Mouse (Mus musculus): ENCODE measurements around the gene Olfr1342.

The Olfr1342 gene

DNA sequence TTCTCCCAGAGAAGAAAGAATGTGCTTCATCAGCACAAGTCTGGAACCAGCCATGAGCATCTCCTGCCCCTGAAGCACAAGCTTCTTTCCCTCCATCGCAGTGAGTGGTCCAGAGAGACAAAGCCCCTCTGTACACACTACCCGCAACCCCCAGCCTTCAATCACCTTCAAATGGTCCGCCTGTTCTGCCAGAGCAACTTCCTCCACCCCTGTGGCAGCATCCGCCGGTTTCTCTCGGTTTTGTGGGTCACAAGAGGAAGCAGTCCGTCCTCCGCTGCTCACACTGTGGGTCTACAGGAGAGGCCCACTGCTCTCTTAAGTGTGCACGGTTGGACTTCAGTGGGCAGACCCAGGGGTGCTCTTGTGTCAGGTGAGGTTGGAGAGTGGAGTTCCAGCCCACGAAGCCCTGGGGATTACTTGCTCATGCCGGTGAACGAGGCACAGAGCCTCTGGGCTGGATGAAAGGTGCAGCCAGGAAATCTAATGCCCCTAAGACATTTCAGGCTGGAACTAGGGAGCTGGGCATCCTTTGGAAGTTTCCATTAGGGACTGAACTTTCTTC lies at the start of gene Olfr1342:
Gene Olfr1342 (minus strand): TSS at position 345 of the 562 bp plus-strand sequence.
- no peak for ATAC-seq (ENCODE audit: low TSS enrichment)

DNA sequence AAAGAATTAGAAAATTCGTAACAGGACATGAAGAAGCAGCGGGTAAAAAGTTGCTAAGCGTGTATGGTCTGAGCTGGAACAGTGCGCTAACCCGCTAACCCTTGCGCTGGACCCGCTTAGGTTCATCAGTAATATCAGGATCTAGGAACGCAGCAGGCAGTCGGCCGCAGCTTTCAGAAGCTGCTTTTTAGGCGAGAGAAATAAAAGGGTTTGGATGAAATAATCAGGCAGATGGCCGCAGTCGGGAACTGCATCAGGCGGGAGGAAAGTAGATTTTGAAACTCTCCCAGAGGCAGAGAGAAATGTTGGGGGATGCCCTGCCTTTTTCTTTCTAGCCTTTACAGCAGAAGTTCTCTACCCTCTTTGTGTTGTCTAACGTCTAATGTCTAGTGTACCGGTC lies 49.3 kb upstream of the Olfr1342 start:
- ATAC-seq (ENCODE audit: low TSS enrichment) = no peak

- ATAC-seq (ENCODE audit: low TSS enrichment) = no peak
Measured at GRCm38 (mm10) chr4:118740988-118741698, 48.6 kb upstream of the Olfr1342 start.

DNA sequence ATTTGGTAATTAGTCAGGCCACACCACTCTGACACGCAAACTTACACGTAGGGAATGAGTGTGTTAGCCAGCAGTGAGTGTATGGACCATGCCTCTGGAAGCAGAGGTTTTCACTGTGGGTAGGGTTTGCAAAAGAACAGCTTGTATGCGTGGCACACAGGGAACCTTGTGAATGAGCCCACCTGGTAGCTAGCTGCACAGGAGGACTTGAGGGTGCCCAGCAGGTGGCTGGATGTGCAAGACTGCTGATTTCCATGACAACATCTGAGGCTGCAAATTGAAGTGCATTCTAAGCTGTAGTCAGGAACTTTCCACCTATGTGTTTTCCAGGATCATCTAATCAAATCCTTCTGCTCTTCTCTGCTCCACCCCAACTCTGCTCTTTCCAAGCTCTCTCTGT lies 47.0 kb upstream of the Olfr1342 start:
- ATAC-seq (ENCODE audit: low TSS enrichment) = no peak

- ATAC-seq (ENCODE audit: low TSS enrichment) = no peak
Measured at GRCm38 (mm10) chr4:118731875-118732274, 39.3 kb upstream of the Olfr1342 start, which contains the start of gene Olfr1339. Gene Olfr1339 (plus strand): TSS chr4:118732175.

DNA sequence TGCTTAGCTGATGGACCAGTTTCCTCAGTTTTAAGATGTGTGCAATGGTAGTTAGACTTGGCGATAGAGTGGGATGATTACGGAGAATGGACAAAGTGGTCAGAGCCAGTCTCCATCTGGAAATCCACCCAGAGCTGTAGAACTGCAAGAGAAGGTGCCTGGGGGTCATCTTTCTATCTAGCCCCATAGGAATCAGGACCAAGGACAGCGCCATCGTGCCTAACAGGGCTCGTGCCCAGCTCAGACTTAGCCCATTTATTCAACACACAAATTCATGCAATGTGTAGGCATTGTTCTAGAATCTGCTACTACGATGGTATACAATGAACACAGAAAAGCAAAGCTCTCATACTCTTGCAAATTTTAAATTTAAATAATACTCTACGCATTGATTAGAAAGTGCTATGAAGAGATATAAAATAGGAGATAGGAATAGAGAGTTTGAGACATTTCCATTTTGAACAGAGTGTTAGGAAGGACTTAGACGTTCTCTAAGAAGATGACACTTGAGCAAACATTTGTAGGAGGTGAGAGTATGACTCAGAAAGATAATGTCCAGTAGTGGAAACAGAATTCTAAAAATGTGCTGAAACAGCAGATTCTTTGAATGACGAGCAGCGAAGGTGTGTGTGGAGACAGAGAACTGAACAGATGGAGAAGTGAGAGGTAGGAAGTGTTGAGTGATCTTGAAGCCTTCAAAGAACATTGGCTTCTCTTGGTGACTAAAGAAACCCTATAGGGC lies 29.4 kb upstream of the Olfr1342 start:
- ATAC-seq (ENCODE audit: low TSS enrichment) = peak; percentile 72; the same call in 1 of the 2 replicates

DNA sequence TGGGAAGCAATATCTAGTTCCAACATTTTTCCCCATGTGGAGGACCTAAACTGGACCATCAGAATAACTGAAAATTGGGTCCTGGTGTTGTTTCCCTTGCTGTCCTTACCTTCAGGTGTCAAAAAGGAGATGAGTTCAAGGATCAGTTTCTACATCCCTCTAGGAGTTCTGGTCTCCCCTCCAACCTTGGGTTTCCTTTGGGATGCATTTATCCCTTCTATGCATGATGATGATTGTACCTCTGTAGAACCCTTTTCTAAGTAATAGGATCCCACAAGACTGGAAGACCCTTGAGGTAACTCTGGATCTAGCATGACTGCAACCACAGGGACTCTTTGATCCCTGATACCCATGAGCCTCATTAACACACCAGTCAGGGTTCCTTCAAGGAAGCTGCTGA lies 27.3 kb upstream of the Olfr1342 start, which contains the start of gene Olfr1340:
Gene Olfr1340 (plus strand): TSS at position 301 of the 400 bp plus-strand sequence.
- ATAC-seq (ENCODE audit: low TSS enrichment) = no peak

- no peak for ATAC-seq (ENCODE audit: low TSS enrichment)
Measured at GRCm38 (mm10) chr4:118711656-118712055, 19.1 kb upstream of the Olfr1342 start.

GRCm38 (mm10) chr4:118708086-118708485 lies 15.5 kb upstream of the Olfr1342 start:
- no peak for ATAC-seq (ENCODE audit: low TSS enrichment)

- no peak for ATAC-seq (ENCODE audit: low TSS enrichment)
Measured at GRCm38 (mm10) chr4:118703223-118703622, 10.7 kb upstream of the Olfr1342 start, which contains the start of gene Olfr1341. Gene Olfr1341 (plus strand): TSS chr4:118703523.

DNA sequence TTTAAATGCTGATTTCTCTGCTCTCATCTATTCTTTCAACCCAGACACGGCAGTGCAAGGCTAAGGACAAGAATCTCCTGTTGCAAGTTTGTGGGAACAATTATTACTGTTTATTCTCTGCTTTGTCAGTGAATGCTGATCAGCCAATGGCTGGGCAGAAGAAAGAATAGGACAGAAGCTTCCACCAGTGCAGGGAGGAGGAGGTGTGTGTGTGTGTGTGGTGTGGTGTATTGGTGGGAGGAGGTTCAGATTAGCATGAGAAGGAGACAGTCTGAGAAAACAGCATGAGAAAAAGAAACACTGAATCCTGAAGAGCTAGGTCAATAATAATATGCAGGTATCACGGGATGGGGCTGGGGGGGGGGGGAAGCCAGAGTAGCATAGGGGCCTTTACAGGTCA lies 1.3 kb upstream of the Olfr1342 start:
- 0 out of 2 replicates have a peak, but pooled peaks have one; percentile 64 for ATAC-seq (ENCODE audit: low TSS enrichment)

- ATAC-seq (ENCODE audit: low TSS enrichment) = no peak
Measured at GRCm38 (mm10) chr4:118687086-118687485, 5.5 kb downstream of the Olfr1342 start.

DNA sequence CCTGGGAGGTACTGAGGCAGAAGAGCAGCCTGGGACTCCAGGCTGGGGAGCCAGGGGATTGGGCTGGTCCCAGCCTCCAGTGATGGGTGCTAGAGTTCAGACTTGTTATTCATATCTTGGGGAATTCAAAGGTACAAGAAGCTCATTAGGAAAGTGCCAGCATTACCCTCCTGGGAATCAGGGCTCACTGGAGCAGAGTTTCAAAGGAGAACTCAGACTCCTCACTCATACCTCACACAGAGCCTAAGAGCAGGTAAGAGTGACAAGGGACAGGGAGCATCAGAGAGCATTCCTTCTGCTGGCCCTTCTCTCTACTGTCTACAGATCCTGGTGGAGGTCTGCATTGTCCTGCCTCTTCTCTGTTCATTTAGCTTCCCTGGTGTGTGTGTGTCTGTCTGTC lies 33.9 kb downstream of the Olfr1342 start, which contains the start of gene Olfr62:
Gene Olfr62 (plus strand): TSS at position 301 of the 400 bp plus-strand sequence.
- ATAC-seq (ENCODE audit: low TSS enrichment) = no peak

DNA sequence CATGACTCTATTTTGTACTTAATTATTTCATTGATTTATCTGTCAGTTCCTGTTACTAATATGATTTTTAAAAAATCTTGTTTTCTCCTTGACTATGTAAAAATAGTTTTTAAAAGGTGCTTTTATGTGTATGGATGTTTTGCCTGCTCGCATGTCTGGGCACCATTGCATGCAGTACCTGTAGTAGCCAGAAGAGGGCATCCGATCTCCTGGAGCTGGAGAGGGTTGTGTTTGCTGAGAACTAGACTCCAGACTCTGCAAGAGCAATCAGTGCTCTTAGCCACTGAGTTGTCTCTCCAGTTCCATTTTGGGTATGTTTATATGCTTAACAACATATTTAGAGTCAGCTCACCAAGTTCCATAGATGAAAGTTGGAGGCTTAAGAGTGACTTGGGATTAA lies 47.3 kb downstream of the Olfr1342 start:
- ATAC-seq (ENCODE audit: low TSS enrichment) = 0 out of 2 replicates have a peak, but pooled peaks have one; percentile 47

GRCm38 (mm10) chr4:118642346-118643190 lies 50.0 kb downstream of the Olfr1342 start:
- no peak; the same call in 1 of the 2 replicates for ATAC-seq (ENCODE audit: low TSS enrichment)
